In genomic region chr4:47293771-47294543, GRCm38 (mm10) we compare ENCODE assay signal across 8 mouse cellular contexts. TPM values are rescaled to one million over a fixed set of nuclear protein-coding genes. Genes with fewer than 3 reads are reported as not detected.
DNase-seq lines count a peak whose midpoint lies in the region; ATAC-seq and TF ChIP-seq lines count a peak whose summit lies in the region.
"Had no signal": no experiment of that assay in that cellular context is flagged by ENCODE, and none has a peak within 500 bp of the region (broad histone marks: within the 10 kb centered on the region; RNA-seq: fewer than 3 reads in every experiment).

No protein-coding gene starts in this region.

- H3K27ac ChIP-seq in intestine, embryonic 16.5 days (ENCODE audit: low read length): peak overlapping the region; percentile 69
- peak overlapping the region; percentile 62 for H3K27ac ChIP-seq in liver, embryonic 11.5 days (ENCODE audit: low read depth, low read length)
- H3K27ac ChIP-seq: limb, embryonic 12.5 days had no signal

- no peaks in the 10 kb centered on the region for H3K36me3 ChIP-seq in G1E (replicated peaks)
- H3K36me3 ChIP-seq in intestine, embryonic 16.5 days (ENCODE audit: control insufficient read depth, insufficient read depth, low read length): no peaks in the 10 kb centered on the region
- H3K36me3 ChIP-seq in liver, embryonic 11.5 days (ENCODE audit: control insufficient read depth, insufficient read depth, low read length): no peaks in the 10 kb centered on the region
- H3K36me3 ChIP-seq: limb, embryonic 12.5 days had no signal

- DNase-seq in G1E (ENCODE audit: low spot score): no peak
- peak; percentile 92 for DNase-seq in adrenal gland, adult 2 months
- DNase-seq in liver, embryonic 11.5 days (ENCODE audit: low spot score): no peak
- DNase-seq in ovary, postnatal 14 days (ENCODE audit: low spot score): peak; percentile 38
- no peak for DNase-seq in thymus, postnatal 4 days

- no peak overlapping the region for H3K9ac ChIP-seq in intestine, embryonic 16.5 days (ENCODE audit: low read depth, low read length)
- 0 out of 2 replicates have a peak overlapping the region, but pooled peaks have one; percentile 26 for H3K9ac ChIP-seq in liver, embryonic 11.5 days (ENCODE audit: low read depth, low read length)
- H3K9ac ChIP-seq: limb, embryonic 12.5 days had no signal

- no peak overlapping the region for H3K4me3 ChIP-seq in G1E (ENCODE audit: low read depth, low read length)
- no peak overlapping the region for H3K4me3 ChIP-seq in intestine, embryonic 16.5 days (ENCODE audit: low read length)
- H3K4me3 ChIP-seq in liver, embryonic 11.5 days (ENCODE audit: low read depth, low read length): 0 out of 2 replicates have a peak overlapping the region, but pooled peaks have one; percentile 6
- H3K4me3 ChIP-seq: limb, embryonic 12.5 days had no signal

- no peak overlapping the region for H3K4me2 ChIP-seq in intestine, embryonic 16.5 days (ENCODE audit: low read depth, low read length)
- peak overlapping the region; percentile 52 for H3K4me2 ChIP-seq in liver, embryonic 11.5 days
- H3K4me2 ChIP-seq: limb, embryonic 12.5 days had no signal

- H3K4me1 ChIP-seq in G1E (ENCODE audit: insufficient read depth, low read depth, low read length): no peaks in the 10 kb centered on the region
- peaks cover 22% of the 10 kb centered on the region for H3K4me1 ChIP-seq in intestine, embryonic 16.5 days (ENCODE audit: control insufficient read depth, insufficient read depth, low read length)
- H3K4me1 ChIP-seq in liver, embryonic 11.5 days (replicated peaks; ENCODE audit: control insufficient read depth, insufficient read depth, low read length): peaks cover 22% of the 10 kb centered on the region

- peaks cover 24% of the 10 kb centered on the region for H3K9me3 ChIP-seq in G1E (replicated peaks)
- H3K9me3 ChIP-seq in intestine, embryonic 16.5 days (ENCODE audit: control insufficient read depth, low read length): peaks cover 5% of the 10 kb centered on the region; the same call in 1 of the 2 replicates
- H3K9me3 ChIP-seq in liver, embryonic 11.5 days (ENCODE audit: control insufficient read depth, low read length): peaks cover 2% of the 10 kb centered on the region; the same call in 1 of the 2 replicates

- TF ChIP-seq CTCF in G1E (IDR thresholded peaks at IDR 0.05; ENCODE audit: low read depth, low read length): no peak

- 0 out of 2 replicates have a peak, but pooled peaks have one; percentile 22 for ATAC-seq in G1E (ENCODE audit: extremely low read depth, insufficient number of reproducible peaks, low FRiP score, poor library complexity, severe bottlenecking)
- peak; percentile 78 for ATAC-seq in erythroblast, adult 5-6 weeks (replicated peaks; ENCODE audit: low FRiP score, poor library complexity, severe bottlenecking)
- ATAC-seq in intestine, embryonic 16.5 days: peak; percentile 79
- peak; percentile 91 for ATAC-seq in liver, embryonic 11.5 days (replicated peaks; ENCODE audit: low FRiP score)

- H3K27me3 ChIP-seq in G1E (ENCODE audit: insufficient read depth, low read length): no peaks in the 10 kb centered on the region
- no peaks in the 10 kb centered on the region for H3K27me3 ChIP-seq in intestine, embryonic 16.5 days (replicated peaks; ENCODE audit: control insufficient read depth, insufficient read depth, low read length)
- H3K27me3 ChIP-seq in liver, embryonic 11.5 days (replicated peaks; ENCODE audit: control insufficient read depth, insufficient read depth, low read length): no peaks in the 10 kb centered on the region
- H3K27me3 ChIP-seq: limb, embryonic 12.5 days had no signal

- 37% methylated on average over 16 of the region's 16 CpGs for WGBS in intestine, embryonic 16.5 days
- WGBS in liver, embryonic 11.5 days: 42% methylated on average over 16 of the region's 16 CpGs

RNA-seq across cellular contexts. Expression of gene Tgfbr1, which starts 59.1 kb away (rescaled TPM):
- total RNA-seq in G1E (2014; fragmentation: Nextera tagmentation): 26.6 and 27.5 TPM in 2 replicates
- 62.7 and 65.1 TPM in 2 replicates for total RNA-seq in G1E (2017)
- 1.7 TPM in 2 replicates for polyA plus RNA-seq in G1E (2012)
- total RNA-seq in adrenal gland, adult 2 months (2021): 10 to 100 TPM; 30.1 to 36.9 TPM
- 2.2 and 2.5 TPM in 2 replicates for polyA plus RNA-seq in adrenal gland, adult 2 months (2012; rRNA removed)
- 5.0 and 6.3 TPM in 2 replicates for total RNA-seq in erythroblast, adult 5-6 weeks (2015; ENCODE audit: low replicate concordance)
- total RNA-seq in erythroblast, adult 5-6 weeks (2017; ENCODE audit: low replicate concordance): 7.8 and 8.1 TPM in 2 replicates
- polyA plus RNA-seq in intestine, embryonic 16.5 days (2015; fragmentation: Nextera tagmentation; extraction: Ambion mirVana): 17.5 and 20.6 TPM in 2 replicates
- polyA plus RNA-seq in liver, embryonic 11.5 days (2014; fragmentation: Nextera tagmentation; extraction: Ambion mirVana): 24.3 and 26.3 TPM in 2 replicates

Comparison
In these comparisons a context has a peak if more than half of its experiments do, and no peak if none do; other contexts are left out.
1. ATAC-seq: peak in every context shown above with its lines; median percentile 91 in liver, embryonic 11.5 days; 79 in intestine, embryonic 16.5 days; 78 in erythroblast, adult 5-6 weeks; 22 in G1E.
2. DNase-seq: peak in adrenal gland, adult 2 months (single experiment) and ovary, postnatal 14 days (single experiment); none in G1E (single experiment), liver, embryonic 11.5 days (single experiment) and thymus, postnatal 4 days (single experiment).